Mouse (Mus musculus): ENCODE results near the gene Sfpq. TPM values are rescaled to one million over a fixed set of nuclear protein-coding genes. Genes with fewer than 3 reads are reported as not detected.
A peak's percentile ranks its signal among the peaks of the same experiment; 100 is the strongest.
"Not testable (repeated sequence)": the region's sequence is repeated elsewhere in the genome, so short reads cannot be mapped to it uniquely, and the experiment has no call there.

The Sfpq gene
- polyA plus RNA-seq, 1 experiment from 2014 or later = 25.5 TPM

DNA sequence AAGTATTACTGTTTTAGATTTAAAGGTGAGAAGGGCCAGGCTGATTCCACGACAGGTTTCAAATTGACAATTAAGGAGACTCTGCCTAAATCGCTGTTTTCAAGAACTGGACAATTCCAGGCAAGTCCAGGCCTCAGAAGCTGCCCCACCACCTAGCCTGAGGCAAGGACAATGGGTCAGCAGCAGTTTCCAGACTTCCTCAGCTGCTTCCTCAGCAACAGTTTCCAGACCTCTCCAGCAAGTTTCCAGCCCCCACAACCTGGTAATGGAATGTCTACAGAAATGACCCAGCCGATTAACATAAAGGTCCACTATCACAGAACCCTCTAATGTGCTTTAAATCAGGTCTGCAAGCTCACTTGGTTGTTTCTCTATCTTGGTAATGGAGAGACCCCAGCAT is 16.7 kb upstream of the Sfpq start:
- no peak overlapping the region for H3K9ac ChIP-seq
- H3K36me3 ChIP-seq (replicated peaks) = no peaks in the 10 kb centered on the region
- peaks cover 8% of the 10 kb centered on the region; the same call in 1 of the 2 replicates for H3K4me1 ChIP-seq (replicated peaks)
- no peak overlapping the region for H3K4me3 ChIP-seq (replicated peaks)
- no peak overlapping the region for H3K27ac ChIP-seq (replicated peaks)
- peaks cover 13% of the 10 kb centered on the region for H3K27me3 ChIP-seq
- H3K9me3 ChIP-seq (replicated peaks) = no peaks in the 10 kb centered on the region
- ATAC-seq (ENCODE audit: insufficient read depth) = no peak
- H3K4me2 ChIP-seq = no peak overlapping the region
- 65% methylated on average over 3 of the region's 3 CpGs for WGBS (ENCODE audit: insufficient replicate concordance)

GRCm38 (mm10) chr4:127005113-127005936 is 15.8 kb upstream of the Sfpq start:
- H3K9ac ChIP-seq = no peak overlapping the region
- 23% methylated on average over 25 of the region's 25 CpGs for WGBS (ENCODE audit: insufficient replicate concordance)
- no peaks in the 10 kb centered on the region for H3K9me3 ChIP-seq (replicated peaks)

DNA sequence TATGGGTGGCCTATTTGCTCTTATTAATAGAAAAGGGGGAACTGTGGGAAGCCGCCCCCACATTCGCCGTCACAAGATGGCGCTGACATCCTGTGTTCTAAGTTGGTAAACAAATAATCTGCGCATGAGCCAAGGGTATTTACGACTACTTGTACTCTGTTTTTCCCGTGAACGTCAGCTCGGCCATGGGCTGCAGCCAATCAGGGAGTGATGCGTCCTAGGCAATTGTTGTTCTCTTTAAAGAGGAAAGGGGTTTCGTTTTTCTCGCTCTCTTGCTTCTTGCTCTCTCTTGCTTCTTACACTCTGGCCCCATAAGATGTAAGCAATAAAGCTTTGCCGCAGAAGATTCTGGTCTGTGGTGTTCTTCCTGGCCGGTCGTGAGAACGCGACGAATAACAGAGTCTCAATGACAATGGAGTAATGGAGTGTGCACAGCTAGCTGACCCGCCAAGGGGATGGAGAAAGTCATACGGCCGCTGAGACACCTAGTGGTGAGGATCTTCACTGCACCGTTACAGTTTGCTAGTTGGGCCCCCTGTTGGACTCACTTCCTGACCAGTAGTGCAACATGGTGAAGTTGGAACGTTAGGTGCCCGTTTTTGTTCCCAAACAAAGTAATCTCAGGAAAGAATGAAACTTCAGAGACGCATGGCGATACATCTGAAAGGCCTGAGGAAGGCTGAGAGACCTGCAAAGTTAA is 5.7 kb upstream of the Sfpq start:
- H3K9me3 ChIP-seq (replicated peaks); H3K36me3 ChIP-seq (replicated peaks); H3K9ac ChIP-seq; H3K27me3 ChIP-seq: not testable (repeated sequence)
- peak overlapping the region; percentile 74 for H3K27ac ChIP-seq (replicated peaks)
- peak overlapping the region; percentile 51 for H3K4me3 ChIP-seq (replicated peaks)
- peak; percentile 97 for ATAC-seq (ENCODE audit: insufficient read depth)
- 11% methylated on average over 14 of the region's 26 CpGs for WGBS (ENCODE audit: insufficient replicate concordance)
- peaks cover 14% of the 10 kb centered on the region for H3K4me1 ChIP-seq (replicated peaks)
- peak overlapping the region; percentile 50 for H3K4me2 ChIP-seq

More at GRCm38 (mm10) chr4:127005113-127005936, 15.8 kb upstream of the Sfpq start:
- Histone ChIP-seq H3K4me2 (peak overlapping the region; percentile 55), H3K27ac (replicated peaks) (no peak overlapping the region), H3K36me3 (replicated peaks) (no peaks in the 10 kb centered on the region), H3K4me1 (replicated peaks) (peaks cover 8% of the 10 kb centered on the region; the same call in 1 of the 2 replicates), H3K27me3 (peaks cover 8% of the 10 kb centered on the region), H3K4me3 (replicated peaks) (peak overlapping the region; percentile 17; the same call in 1 of the 2 replicates)
- ATAC-seq (ENCODE audit: insufficient read depth) = no peak

GRCm38 (mm10) chr4:127016366-127016765 is 4.8 kb upstream of the Sfpq start:
- Histone ChIP-seq H3K4me3 (replicated peaks) (no peak overlapping the region), H3K36me3 (replicated peaks) (no peaks in the 10 kb centered on the region), H3K27ac (replicated peaks) (no peak overlapping the region), H3K4me2 (no peak overlapping the region), H3K27me3 (no peaks in the 10 kb centered on the region), H3K9me3 (replicated peaks) (no peaks in the 10 kb centered on the region), H3K9ac (no peak overlapping the region), H3K4me1 (replicated peaks) (peaks cover 17% of the 10 kb centered on the region)
- ATAC-seq (ENCODE audit: insufficient read depth) = no peak
- 73% methylated on average over 4 of the region's 4 CpGs for WGBS (ENCODE audit: insufficient replicate concordance)

DNA sequence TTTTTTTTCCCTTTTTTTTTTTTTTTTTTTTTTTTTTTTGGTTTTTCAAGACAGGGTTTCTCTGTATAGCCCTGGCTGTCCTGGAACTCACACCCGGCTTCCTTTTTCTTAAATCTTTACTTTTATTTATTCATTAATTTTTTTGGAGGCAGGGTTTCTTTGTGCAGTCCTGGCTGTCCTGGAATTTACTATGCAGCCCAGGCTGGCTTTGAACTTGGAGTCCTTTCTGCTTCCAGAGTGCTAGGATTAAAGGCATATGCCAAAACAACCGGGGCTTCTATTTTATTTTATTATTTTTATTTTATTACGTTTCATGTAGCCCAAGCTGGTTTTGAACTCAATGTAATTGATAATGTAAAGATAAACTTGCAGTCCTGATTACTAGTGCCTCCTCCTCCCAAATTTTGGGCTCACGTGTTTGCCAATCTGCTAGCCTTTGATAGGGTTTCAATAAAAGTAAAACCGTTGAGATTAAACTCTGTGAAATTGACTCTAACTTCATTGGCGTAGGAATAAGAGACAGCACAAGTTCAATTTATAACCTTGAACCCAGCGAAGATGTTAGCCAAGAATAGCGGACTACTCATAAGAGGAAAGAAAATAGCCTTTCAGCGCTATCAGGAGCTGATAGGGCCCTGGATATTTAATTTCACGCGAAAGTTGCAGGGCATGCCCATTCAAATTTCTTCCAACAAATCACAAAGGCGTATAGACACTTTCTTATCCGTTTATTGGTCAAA is 543 bp upstream of the Sfpq start:
- H3K9ac ChIP-seq = peak overlapping the region; percentile 28; the same call in 1 of the 2 replicates
- no peak for ATAC-seq (ENCODE audit: insufficient read depth)

DNA sequence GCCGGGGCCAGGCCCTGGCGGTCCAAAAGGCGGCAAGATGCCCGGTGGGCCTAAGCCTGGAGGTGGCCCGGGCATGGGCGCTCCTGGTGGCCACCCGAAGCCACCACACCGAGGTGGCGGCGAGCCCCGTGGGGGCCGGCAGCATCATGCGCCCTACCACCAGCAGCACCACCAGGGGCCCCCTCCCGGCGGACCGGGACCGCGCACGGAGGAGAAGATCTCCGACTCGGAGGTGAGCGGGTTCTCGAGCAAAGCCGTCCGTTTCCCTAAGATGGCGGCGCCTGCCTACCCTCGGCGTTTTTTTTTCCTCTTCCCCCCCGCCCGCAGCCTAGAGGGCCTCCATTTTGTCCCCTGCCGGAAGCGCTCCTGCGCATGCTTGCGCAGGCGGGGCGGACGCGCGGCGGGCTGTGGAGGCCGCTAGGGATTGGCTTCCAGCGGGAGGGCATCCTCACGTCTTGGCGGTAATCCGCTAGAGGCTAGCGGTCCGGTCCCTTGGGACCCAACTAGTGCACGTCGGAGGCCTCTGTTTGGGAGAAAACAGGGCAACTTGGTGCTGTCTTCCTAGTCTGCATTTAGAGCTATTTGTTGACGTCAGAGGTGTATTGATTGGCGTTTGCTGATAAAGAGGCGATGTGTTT is 984 bp downstream of the Sfpq start:
- ATAC-seq (ENCODE audit: insufficient read depth) = peak; percentile 71
- peak overlapping the region; percentile 95 for H3K27ac ChIP-seq (replicated peaks)
- peaks cover 48% of the 10 kb centered on the region for H3K36me3 ChIP-seq (replicated peaks)
- H3K9me3 ChIP-seq (replicated peaks) = no peaks in the 10 kb centered on the region
- peak overlapping the region; percentile 100 for H3K9ac ChIP-seq
- H3K4me1 ChIP-seq (replicated peaks) = peaks cover 44% of the 10 kb centered on the region
- H3K27me3 ChIP-seq = no peaks in the 10 kb centered on the region
- WGBS (ENCODE audit: insufficient replicate concordance) = under 1% methylated on average over 53 of the region's 53 CpGs
- peak overlapping the region; percentile 99 for H3K4me3 ChIP-seq (replicated peaks)
- peak overlapping the region; percentile 79 for H3K4me2 ChIP-seq

More for the DNA sequence above, 543 bp upstream of the Sfpq start:
- peak overlapping the region; percentile 87 for H3K27ac ChIP-seq (replicated peaks)
- no peaks in the 10 kb centered on the region for H3K9me3 ChIP-seq (replicated peaks)
- H3K4me3 ChIP-seq (replicated peaks) = peak overlapping the region; percentile 99
- H3K27me3 ChIP-seq = no peaks in the 10 kb centered on the region
- peak overlapping the region; percentile 72 for H3K4me2 ChIP-seq
- H3K4me1 ChIP-seq (replicated peaks) = peaks cover 36% of the 10 kb centered on the region
- 9% methylated on average over 13 of the region's 13 CpGs for WGBS (ENCODE audit: insufficient replicate concordance)
- H3K36me3 ChIP-seq (replicated peaks) = peaks cover 33% of the 10 kb centered on the region

DNA sequence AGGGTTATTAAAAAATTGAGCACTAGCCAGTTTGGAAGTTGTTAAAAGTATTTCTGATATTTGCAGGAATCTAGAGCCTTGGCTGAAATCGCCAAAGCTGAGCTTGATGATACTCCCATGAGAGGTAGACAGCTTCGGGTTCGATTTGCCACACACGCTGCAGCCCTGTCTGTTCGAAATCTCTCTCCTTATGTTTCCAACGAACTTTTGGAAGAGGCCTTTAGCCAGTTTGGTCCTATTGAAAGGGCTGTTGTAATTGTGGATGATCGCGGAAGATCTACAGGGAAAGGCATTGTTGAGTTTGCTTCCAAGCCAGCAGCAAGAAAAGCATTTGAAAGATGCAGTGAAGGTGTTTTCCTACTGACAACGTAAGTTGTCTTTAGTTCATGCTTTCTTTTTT is 2.1 kb downstream of the Sfpq start:
- H3K36me3 ChIP-seq (replicated peaks) = peaks cover 59% of the 10 kb centered on the region

DNA sequence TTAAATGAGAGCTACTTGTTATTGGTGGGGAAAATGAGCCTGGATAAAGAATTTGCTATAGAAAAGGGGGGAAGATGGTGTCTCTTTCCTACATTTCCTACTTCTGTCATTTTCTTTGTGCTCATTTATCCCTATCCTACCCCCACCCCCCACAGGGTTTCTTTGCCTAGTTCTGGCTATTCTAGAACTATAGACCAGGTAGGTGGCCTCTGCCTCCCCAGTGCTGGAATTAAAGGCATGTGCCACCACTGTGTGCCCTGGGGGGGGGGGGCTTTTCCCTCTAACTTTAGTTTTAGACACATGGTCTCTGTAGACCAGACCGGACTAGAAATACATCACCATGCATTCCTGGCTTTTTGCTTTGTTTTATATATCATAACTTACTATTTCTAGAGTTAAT is 3.1 kb downstream of the Sfpq start:
- Histone ChIP-seq H3K4me1 (replicated peaks) (peaks cover 41% of the 10 kb centered on the region), H3K27ac (replicated peaks) (no peak overlapping the region; the same call in 1 of the 2 replicates), H3K4me3 (replicated peaks) (peak overlapping the region; percentile 99), H3K9me3 (replicated peaks) (no peaks in the 10 kb centered on the region), H3K4me2 (peak overlapping the region; percentile 79), H3K27me3 (no peaks in the 10 kb centered on the region), H3K9ac (peak overlapping the region; percentile 100), H3K36me3 (replicated peaks) (peaks cover 65% of the 10 kb centered on the region)
- 69% methylated on average over 1 of the region's 1 CpGs for WGBS (ENCODE audit: insufficient replicate concordance)
- ATAC-seq (ENCODE audit: insufficient read depth) = no peak

More for the DNA sequence above, 2.1 kb downstream of the Sfpq start:
- peak overlapping the region; percentile 95 for H3K27ac ChIP-seq (replicated peaks)
- H3K4me1 ChIP-seq (replicated peaks) = peaks cover 41% of the 10 kb centered on the region
- H3K9me3 ChIP-seq (replicated peaks) = no peaks in the 10 kb centered on the region
- H3K4me3 ChIP-seq (replicated peaks) = peak overlapping the region; percentile 99
- H3K4me2 ChIP-seq = peak overlapping the region; percentile 79
- under 1% methylated on average over 9 of the region's 9 CpGs for WGBS (ENCODE audit: insufficient replicate concordance)
- H3K27me3 ChIP-seq = no peaks in the 10 kb centered on the region
- H3K9ac ChIP-seq = peak overlapping the region; percentile 100
- no peak for ATAC-seq (ENCODE audit: insufficient read depth)

GRCm38 (mm10) chr4:127026826-127027225 is 5.7 kb downstream of the Sfpq start:
- 88% methylated on average over 4 of the region's 4 CpGs for WGBS (ENCODE audit: insufficient replicate concordance)
- H3K4me1 ChIP-seq (replicated peaks) = peaks cover 30% of the 10 kb centered on the region
- no peak for ATAC-seq (ENCODE audit: insufficient read depth)
- no peak overlapping the region for H3K4me3 ChIP-seq (replicated peaks)
- H3K27ac ChIP-seq (replicated peaks) = no peak overlapping the region
- H3K9ac ChIP-seq = no peak overlapping the region
- H3K4me2 ChIP-seq = no peak overlapping the region
- no peaks in the 10 kb centered on the region for H3K27me3 ChIP-seq
- H3K36me3 ChIP-seq (replicated peaks) = peaks cover 91% of the 10 kb centered on the region
- no peaks in the 10 kb centered on the region for H3K9me3 ChIP-seq (replicated peaks)

- H3K9me3 ChIP-seq (replicated peaks) = no peaks in the 10 kb centered on the region
- H3K4me3 ChIP-seq (replicated peaks) = no peak overlapping the region
- no peak overlapping the region for H3K4me2 ChIP-seq
- WGBS (ENCODE audit: insufficient replicate concordance) = 56% methylated on average over 4 of the region's 4 CpGs
- H3K36me3 ChIP-seq (replicated peaks) = peaks cover 95% of the 10 kb centered on the region
- no peak overlapping the region for H3K27ac ChIP-seq (replicated peaks)
- no peaks in the 10 kb centered on the region for H3K27me3 ChIP-seq
- ATAC-seq (ENCODE audit: insufficient read depth) = no peak
- no peak overlapping the region for H3K9ac ChIP-seq
- peaks cover 30% of the 10 kb centered on the region for H3K4me1 ChIP-seq (replicated peaks)
Observed at GRCm38 (mm10) chr4:127027228-127028190, 6.4 kb downstream of the Sfpq start.

Measured in liver, embryonic 15.5 days (tissue).